Mouse (Mus musculus) 3T3-L1 (cell line): ENCODE data around the gene Mrps18b.

Experiments used
- DNase-seq: peaks from one replicate; pipeline ENCODE4 v3.0.0-alpha.2; 2015; ENCODE audit warnings: low read depth, low spot score

The Mrps18b gene

DNA sequence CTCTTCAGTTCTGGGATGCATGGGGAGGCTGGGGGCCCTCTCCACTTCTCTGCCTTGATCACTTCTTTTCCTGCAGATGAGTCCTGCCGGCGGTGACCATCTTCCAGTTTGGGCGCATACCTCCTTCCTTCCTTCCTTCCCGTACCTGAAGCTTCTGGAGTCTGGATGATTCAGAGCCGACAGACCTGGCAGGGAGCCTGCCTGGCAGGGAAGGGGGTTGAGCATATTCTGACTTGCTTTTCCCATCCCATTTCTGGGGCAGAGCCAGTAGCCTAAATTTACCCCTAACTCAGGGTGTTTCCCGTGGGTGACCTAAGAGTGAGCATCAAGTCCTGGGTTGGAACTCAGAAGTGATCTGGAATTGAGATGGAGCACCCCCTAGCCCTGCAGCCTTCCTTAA, 41.5 kb downstream of the Mrps18b start:
- DNase-seq = peak; percentile 38

DNA sequence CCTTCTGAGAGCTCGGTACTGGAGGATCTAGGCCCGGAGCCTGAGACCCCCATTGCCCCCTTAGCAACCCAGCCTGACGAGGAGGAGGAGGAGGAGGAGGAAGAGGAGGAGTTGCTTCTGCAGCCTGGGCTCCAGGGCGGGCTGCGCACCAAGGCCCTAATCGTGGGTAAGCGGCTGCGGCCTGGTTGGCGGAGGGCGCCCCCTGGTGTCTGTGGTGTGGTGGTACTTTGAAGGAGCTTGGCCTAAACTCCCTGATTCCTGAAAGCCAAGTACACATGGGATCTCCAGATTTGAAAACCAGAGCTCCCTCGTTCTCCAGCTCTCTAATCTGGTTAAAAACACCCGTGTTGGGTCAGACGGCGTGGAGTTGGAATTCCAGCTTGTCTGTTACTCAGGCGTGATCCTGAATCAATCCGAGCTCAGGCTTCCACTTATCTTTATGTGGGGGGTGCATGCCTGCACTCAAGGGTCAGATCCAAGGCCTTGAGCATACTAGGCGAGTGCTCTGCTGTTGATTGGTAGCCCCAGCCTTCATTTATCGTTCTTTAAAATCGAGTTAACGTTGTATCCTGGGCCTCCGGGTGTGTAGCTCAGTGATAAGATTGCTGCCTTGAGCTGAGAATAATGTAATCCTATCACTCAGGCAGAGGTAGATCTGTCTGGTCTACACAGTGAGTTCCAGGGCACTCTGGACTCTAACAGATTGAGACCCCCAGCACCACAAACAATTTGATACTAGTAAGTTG, 42.2 kb downstream of the Mrps18b start:
- peak; percentile 83 for DNase-seq

DNA sequence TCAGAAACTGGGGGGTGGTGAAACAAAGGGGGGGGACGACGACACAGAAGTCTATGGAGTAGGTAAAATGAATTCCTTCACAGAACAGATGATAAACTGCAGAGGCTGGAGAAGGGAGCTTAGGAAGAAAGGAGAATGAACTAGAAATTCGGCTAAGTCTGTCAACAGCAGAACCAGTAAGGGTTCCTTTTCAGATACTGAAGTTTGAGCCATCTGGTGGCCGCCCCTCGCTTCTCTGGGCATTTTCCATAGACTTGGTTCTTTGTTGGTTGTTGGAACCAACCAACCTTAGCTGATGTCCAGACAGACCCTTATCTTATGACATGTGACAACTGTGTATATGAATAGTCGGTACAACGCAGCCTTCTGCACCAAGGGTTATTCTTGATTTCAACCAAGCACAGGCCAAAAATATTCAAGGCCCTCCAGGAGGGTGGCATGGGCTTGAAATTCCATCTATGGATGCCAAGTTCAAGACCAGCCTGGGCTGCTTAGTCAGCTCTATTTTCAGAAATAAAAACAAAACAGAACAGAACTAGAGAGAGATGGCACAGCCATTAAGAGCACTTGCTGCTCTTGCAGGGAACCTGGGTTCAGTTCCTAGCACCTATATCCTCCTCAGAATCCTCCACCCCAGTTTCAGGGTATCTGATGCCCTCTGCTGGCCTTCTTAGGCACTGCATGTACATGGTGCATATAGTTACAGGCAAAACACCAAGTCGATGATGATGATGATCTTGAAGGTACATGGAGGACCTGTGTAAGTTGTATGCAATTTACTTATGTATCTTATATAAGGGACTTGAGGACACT, 45.1 kb downstream of the Mrps18b start:
- DNase-seq = peak; percentile 68

DNA sequence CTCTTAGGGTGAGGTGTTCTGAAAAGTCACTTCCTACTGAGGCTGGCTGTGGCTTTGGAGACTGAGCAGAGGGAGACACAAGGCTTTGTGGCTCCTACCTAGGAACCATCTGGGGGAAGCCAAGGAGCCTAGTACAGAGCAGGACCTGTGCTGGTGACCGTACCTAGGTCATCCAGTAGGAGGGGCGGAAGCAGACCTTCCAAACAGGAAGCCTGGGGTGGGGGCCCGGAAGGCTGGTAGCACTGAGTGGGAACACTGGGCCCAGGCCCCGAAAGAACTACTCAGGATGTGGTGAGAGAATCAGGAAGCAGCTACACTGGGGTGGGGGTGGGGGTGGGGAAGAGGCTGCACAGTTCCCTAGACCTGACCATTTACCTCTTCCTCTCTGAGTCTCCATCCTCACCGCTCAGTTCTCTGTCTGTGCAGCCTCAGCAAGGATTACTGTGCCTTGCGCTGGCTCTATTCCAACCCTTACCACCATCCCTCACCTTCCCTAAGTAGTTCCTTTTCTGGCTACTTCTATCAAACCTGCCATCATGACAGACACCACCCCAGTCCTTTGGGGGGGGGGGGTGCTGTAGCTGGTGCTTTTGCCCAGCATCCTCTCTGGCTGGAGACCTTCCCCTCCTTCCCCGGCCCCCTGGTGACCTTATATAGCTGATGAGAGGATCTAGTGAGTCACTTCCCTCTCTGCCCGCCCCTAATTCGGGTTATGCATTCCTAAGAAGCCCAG, 45.9 kb downstream of the Mrps18b start:
- DNase-seq = peak; percentile 91

DNA sequence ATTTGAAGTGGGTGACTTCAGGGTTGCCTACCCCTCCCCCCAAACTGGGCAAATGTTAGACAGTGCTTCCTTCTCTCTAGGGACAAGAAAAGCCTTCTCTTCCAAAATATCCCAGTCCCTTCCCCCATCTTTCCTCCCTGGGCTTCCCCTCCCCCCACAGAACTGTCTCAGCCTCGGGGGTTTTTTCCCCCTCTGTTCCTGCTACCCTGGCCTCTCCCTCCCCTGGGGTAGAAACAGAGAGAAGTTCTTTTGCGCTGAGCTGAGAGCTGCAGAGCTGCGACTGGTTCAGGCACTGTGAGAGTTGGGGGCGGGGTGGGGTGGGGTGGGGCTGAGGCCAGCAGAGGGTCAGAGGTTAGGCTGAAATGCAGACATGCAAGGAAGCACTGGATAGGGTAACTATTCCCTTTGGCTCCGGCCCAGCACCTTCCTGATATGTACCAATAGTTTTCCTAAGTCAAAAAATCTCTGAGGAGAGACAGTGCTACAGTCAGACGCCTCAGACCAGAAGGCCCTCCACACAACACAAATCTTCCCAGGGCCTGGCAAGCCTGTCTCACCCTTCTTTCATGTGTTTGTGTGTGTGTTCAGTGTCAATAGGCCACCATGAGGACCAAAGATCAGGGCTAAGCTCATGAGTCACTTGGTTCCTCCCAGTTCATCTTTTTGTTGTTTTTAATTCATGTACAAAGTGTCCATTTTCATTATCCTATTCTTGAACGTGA, 46.7 kb downstream of the Mrps18b start:
- DNase-seq = peak; percentile 64

DNA sequence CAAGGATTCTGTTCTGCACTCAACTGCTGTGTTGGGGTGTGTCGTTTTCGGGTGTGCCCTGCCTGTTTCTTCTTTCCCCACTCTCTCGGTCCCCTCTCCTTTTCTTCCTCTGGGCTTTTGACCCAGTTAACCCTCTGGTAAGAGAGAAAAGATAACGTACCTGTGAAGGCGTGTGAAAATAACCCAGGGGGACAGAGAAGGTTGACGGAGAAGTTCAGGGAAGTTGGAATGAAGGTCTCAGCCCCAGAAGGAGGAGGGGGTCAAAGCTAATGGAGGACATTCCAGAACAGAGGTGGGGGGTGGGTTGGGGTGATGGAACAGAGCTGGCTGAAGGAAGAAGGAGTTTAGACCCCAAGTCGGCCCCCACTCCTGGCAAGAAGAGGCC, 47.2 kb downstream of the Mrps18b start:
- peak; percentile 26 for DNase-seq

DNA sequence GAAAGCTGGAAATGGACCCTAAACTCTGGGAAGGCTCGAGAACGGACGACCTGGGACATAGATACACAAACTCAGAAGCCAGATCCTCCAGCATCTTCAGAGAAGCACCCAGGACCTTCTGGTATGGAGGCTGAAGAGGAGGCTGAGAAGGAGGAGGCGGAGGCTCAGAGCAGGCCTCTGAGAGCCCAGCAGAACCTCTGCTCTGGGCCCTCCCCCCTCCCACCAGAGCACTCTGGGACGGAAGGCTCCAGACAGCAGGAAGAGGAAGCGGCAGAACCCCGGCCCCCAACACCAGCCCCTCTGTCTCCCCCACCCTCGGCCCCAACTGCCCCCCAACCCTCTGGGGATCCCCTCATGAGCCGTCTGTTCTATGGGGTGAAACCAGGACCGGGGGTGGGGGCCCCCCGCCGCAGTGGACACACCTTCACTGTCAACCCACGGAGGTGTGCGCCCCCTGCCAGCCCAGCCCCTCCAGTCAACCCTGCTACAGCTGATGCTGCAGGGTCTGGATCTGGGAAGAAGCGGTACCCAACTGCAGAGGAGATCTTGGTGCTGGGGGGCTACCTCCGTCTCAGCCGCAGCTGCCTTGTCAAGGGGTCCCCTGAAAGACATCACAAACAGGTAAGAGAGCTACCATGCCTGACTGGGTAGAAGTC, 47.9 kb downstream of the Mrps18b start:
- peak; percentile 66 for DNase-seq

DNA sequence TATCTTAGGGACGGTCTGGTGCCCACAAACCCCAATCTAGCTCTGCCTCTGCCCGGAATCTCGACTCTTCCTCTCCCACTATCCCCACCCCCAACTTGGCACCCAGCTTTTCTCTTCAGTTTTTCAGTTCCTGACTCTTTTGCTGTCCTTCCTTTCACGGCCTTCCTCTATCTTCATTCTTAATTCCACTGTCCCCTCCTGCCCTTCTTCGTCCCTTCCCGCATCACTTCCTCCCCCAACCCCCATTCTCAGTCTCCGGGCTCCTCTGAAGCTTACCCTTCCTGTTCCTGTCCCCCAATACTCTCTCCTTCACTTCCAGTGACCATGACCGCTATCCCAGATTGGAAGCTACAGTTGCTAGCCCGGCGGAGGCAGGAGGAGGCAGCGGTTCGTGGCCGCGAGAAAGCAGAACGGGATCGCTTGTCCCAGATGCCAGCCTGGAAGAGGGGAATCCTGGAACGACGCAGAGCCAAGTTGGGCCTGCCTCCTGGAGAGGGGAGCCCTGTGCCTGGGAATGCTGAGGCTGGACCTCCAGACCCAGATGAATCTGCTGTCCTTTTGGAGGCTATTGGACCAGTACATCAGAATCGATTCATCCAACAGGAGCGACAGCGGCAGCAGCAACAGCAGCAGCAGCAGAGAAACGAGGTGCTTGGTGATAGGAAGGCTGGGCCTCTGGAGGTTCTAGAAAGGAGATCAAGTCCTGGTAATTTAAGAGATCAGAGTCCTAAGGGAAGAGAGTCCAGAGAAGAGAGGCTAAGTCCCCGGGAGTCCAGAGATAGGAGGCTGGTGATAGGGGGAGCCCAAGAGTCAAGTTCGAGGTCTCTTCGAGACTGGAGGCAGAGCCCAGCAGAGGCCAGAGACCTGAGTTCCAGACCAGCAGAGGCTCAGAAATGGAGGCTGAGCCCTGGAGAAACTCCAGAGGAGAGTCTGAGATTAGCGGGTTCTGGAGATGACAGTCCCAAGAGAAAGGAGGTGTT, 49.0 kb downstream of the Mrps18b start:
- peak; percentile 82 for DNase-seq

DNA sequence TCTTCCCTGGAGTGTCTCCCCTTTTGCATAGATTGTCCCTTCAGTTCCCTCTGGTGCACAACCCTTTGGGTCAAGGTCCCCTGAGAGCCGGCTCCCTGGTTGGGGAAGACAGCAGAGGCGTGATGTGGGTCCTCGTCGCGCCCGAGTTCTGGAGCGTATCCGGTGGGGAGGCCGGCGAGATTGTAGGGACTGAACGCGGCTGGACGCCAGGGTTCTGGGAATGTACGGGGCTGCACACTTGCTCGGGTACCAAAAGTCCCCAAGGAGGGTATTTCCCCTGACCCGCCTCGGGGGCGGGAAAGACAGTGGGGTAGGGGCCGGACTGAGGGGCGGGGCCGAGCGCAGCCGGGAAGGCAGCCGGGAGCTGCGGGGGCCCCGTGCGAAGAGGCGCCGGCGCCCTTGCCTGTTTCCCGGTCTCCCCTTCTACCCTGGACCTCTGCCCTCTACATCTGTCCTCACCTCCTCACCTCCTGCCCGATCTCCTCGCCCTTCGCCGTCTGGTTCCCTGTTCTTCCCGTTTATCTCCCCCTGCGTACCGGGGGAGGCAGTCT, 49.8 kb downstream of the Mrps18b start:
- DNase-seq = peak; percentile 76

DNA sequence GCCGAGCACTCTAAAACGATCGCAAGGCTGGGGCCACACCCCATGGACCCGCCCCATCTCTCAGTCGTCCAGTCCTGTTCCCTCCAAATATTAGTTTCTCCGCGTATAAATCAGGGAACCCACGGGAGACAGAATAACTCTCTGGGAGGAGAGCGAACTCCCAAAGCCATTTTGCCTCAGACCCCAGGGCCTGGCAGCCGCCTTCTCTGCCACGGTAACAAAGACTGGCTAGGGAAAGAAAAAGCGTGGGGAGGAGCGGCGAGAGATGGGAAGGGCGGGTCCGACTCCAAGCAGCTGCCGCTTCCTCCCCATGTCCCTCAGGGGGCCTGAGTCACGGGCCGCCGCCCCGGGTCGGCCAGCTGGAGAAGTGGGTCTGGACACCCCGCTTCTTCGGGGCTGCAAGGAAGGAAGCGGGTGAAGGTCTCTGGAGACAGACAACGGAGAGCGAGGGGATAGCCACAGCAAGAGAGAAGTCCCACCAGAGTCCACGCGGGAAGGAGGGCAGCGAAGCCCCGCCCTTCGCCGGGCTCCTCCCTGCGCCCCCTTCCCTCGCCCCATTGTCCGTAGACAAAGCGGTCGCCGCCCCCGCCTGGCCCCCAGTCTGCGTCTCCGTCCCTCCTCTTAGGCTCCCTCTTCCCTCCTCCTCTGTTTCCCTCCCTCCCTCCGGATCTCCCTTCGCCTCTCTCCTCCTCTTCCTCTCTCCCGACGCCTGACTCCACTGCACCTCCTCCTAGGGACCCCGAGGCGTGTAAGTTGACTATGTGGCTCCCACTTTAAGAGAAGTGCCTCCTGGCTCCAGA, 50.5 kb downstream of the Mrps18b start, which contains the start of gene Ppp1r18:
Gene Ppp1r18, plus strand, starts transcription at position 113 of the 800 bp plus-strand sequence.
- DNase-seq = peak; percentile 88

DNA sequence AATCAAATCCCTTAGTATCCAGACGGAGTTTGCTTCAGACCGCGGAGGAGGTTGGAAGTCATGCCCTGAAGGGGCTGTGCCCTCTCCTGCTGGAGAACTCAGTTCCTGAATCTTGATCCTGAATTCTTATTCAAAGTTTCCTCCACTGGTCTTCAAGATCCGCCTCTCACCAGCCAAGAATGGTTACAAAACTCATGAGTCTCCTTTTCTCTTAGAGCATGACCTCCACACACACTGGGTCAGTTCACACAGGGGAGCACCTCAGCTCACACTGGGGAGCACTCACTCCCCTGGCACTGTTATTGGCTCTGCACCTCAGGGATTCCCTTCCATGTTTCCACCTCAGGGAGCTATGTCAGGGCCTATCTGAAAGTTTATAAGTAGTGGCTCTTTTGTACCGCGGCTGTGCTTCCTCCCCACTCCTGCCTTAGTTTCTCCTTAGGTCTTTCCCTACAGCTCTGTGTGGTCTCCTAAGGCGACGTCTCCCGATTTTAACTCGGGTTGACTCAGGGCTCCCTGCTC, 51.3 kb downstream of the Mrps18b start:
- DNase-seq = no peak

DNA sequence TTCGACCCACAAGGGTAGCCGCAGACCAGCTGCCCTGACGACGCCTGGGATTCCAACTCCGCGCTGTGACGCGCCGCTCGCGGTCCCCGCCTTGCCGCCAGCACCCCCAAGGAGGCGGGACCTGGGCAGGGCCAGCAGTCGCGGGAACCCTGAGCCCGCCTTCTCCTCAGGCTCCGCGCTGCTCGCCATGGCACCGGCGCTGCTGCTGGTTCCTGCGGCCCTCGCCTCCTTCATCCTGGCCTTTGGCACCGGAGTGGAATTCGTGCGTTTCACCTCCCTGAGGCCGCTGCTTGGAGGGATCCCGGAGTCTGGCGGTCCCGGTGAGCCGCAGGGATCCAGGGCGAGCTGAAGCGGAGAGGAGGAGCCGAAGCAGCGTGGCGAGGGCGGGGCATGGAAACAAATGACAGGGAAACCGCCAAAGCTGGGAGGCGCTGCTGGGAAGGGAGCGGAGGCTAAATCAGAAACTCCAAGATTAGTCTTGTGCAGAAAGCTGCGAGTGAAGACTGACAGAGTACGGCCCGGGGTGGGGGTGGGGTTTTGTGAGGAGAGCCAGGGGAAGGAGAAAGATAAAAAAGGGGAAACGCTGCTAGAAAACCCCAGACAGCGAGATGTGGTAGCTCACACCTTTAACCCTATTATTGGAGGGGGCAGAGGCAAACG, 54.9 kb downstream of the Mrps18b start, which contains the start of gene Nrm:
Gene Nrm, plus strand, starts transcription at position 121 of the 660 bp plus-strand sequence.
- peak; percentile 95 for DNase-seq

DNA sequence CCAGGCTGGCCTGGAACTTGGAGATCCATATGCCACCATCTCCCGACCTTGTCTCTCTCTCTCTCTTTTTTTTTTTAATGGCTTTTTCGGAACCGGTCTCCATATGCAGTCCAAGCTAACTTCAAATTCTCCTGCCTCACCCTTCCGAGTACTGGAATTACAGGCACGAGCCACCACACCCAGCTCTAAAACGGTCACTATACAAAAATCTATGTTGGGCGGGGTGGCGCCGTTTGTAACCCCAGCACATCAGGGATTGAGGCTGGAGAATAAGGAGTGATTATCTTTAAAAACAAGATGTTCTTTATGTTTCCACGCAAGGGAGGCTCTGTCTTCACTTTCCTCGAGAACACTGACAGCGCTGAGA, 55.4 kb downstream of the Mrps18b start:
- DNase-seq = no peak
